Mouse (Mus musculus): ENCODE measurements around the gene Olfr1495. TPM values are rescaled to one million over a fixed set of nuclear protein-coding genes. Genes with fewer than 3 reads are reported as not detected.
A peak's percentile ranks its signal among the peaks of the same experiment; 100 is the strongest.

The Olfr1495 gene
- polyA plus RNA-seq, 1 experiment from 2014 or later = not detected

- Histone ChIP-seq H3K4me2 (replicated peaks; ENCODE audit: low read depth, low read length) (no peak overlapping the region), H3K27ac (ENCODE audit: low read depth, low read length) (no peak overlapping the region), H3K9me3 (ENCODE audit: control insufficient read depth, low read length) (no peaks in the 10 kb centered on the region), H3K4me1 (replicated peaks; ENCODE audit: control insufficient read depth, insufficient read depth, low read length) (no peaks in the 10 kb centered on the region), H3K4me3 (ENCODE audit: low read depth, low read length) (no peak overlapping the region), H3K36me3 (ENCODE audit: control insufficient read depth, insufficient read depth, low read length) (no peaks in the 10 kb centered on the region), H3K9ac (ENCODE audit: low read depth, low read length) (no peak overlapping the region), H3K27me3 (ENCODE audit: control insufficient read depth, insufficient read depth, low read length) (no peaks in the 10 kb centered on the region)
- 34% methylated on average over 5 of the region's 5 CpGs for WGBS
- no peak for ATAC-seq (ENCODE audit: low FRiP score)
- peak; percentile 1 for DNase-seq (ENCODE audit: low spot score)
Observed at GRCm38 (mm10) chr19:13818827-13819226, 54.4 kb downstream of the Olfr1495 start.

- H3K9me3 ChIP-seq (ENCODE audit: control insufficient read depth, low read length) = no peaks in the 10 kb centered on the region
- H3K36me3 ChIP-seq (ENCODE audit: control insufficient read depth, insufficient read depth, low read length) = no peaks in the 10 kb centered on the region
- H3K27me3 ChIP-seq (ENCODE audit: control insufficient read depth, insufficient read depth, low read length) = no peaks in the 10 kb centered on the region
- H3K4me3 ChIP-seq (ENCODE audit: low read depth, low read length) = no peak within 1 kb of the TSS
- H3K4me1 ChIP-seq (replicated peaks; ENCODE audit: control insufficient read depth, insufficient read depth, low read length) = no peaks in the 10 kb centered on the region
- no peak for ATAC-seq (ENCODE audit: low FRiP score)
- no peak within 1 kb of the TSS for H3K4me2 ChIP-seq (replicated peaks; ENCODE audit: low read depth, low read length)
- H3K9ac ChIP-seq (ENCODE audit: low read depth, low read length) = no peak within 1 kb of the TSS
- no peak for DNase-seq (ENCODE audit: low spot score)
- no peak within 1 kb of the TSS for H3K27ac ChIP-seq (ENCODE audit: low read depth, low read length)
Observed at GRCm38 (mm10) chr19:13819347-13819746, 54.9 kb downstream of the Olfr1495 start, which contains the start of gene Olfr1499. TSS of gene Olfr1499 (minus strand) at chr19:13819447.

Other genes starting within 250 kb of the Olfr1495 start
- not detected in 2 replicates for gene Olfr1480, start 236.7 kb upstream of the Olfr1495 start, polyA plus RNA-seq (2014; fragmentation: Nextera tagmentation; extraction: Ambion mirVana)
- gene Olfr1484, start 181.1 kb upstream of the Olfr1495 start, polyA plus RNA-seq (2014; fragmentation: Nextera tagmentation; extraction: Ambion mirVana) = not detected in 2 replicates
- not detected in 2 replicates for gene Olfr1487, start 147.2 kb upstream of the Olfr1495 start, polyA plus RNA-seq (2014; fragmentation: Nextera tagmentation; extraction: Ambion mirVana)
- not detected in 2 replicates for gene Olfr1489, start 133.0 kb upstream of the Olfr1495 start, polyA plus RNA-seq (2014; fragmentation: Nextera tagmentation; extraction: Ambion mirVana)
- not detected in 2 replicates for gene Olfr1490, start 113.5 kb upstream of the Olfr1495 start, polyA plus RNA-seq (2014; fragmentation: Nextera tagmentation; extraction: Ambion mirVana)
- not detected in 2 replicates for gene Olfr1491, start 67.3 kb upstream of the Olfr1495 start, polyA plus RNA-seq (2014; fragmentation: Nextera tagmentation; extraction: Ambion mirVana)
- not detected in 2 replicates for gene Olfr1493-ps1, start 41.3 kb upstream of the Olfr1495 start, polyA plus RNA-seq (2014; fragmentation: Nextera tagmentation; extraction: Ambion mirVana)
- not detected in 2 replicates for gene Olfr1494, start 24.9 kb upstream of the Olfr1495 start, polyA plus RNA-seq (2014; fragmentation: Nextera tagmentation; extraction: Ambion mirVana)
- gene Olfr1496, start 13.3 kb downstream of the Olfr1495 start, polyA plus RNA-seq (2014; fragmentation: Nextera tagmentation; extraction: Ambion mirVana) = not detected in 2 replicates
- gene Olfr1497, start 33.6 kb downstream of the Olfr1495 start, polyA plus RNA-seq (2014; fragmentation: Nextera tagmentation; extraction: Ambion mirVana) = not detected in 2 replicates
- gene Olfr1499, start 54.8 kb downstream of the Olfr1495 start, polyA plus RNA-seq (2014; fragmentation: Nextera tagmentation; extraction: Ambion mirVana) = not detected in 2 replicates
- gene Olfr1500, start 65.9 kb downstream of the Olfr1495 start, polyA plus RNA-seq (2014; fragmentation: Nextera tagmentation; extraction: Ambion mirVana) = not detected in 2 replicates
- gene Olfr1501, start 86.1 kb downstream of the Olfr1495 start, polyA plus RNA-seq (2014; fragmentation: Nextera tagmentation; extraction: Ambion mirVana) = not detected in 2 replicates
- gene Olfr1502, start 97.2 kb downstream of the Olfr1495 start, polyA plus RNA-seq (2014; fragmentation: Nextera tagmentation; extraction: Ambion mirVana) = not detected in 2 replicates
- gene Olfr1504, start 133.3 kb downstream of the Olfr1495 start, polyA plus RNA-seq (2014; fragmentation: Nextera tagmentation; extraction: Ambion mirVana) = not detected in 2 replicates
- gene Olfr1505, start 148.9 kb downstream of the Olfr1495 start, polyA plus RNA-seq (2014; fragmentation: Nextera tagmentation; extraction: Ambion mirVana) = not detected in 2 replicates